Mouse (Mus musculus): Measurements from ENCODE around the gene Usf3.

DNA sequence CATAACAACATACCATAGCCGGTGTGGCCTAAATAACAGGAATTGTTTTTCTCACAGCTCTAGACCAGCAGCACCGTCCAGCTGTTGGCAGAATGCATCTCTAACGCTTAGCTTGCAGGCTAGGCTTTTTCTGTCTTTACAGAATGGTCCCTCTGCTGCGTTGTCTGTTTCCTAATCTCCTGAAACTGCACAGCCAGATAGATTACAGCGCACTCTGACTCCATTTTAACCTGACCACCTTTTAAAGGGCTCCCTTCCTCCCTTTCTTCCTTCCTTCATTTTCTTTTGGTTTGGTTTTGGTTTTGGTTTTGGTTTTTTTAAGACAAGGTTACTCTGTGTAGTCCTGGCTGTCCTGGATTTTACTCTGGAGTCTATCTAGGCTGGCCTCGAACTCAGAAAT is 17.0 kb downstream of the Usf3 start:
- TF ChIP-seq POLR2A (IDR thresholded peaks at IDR 0.05; ENCODE audit: borderline replicate concordance, extremely low read depth, low read depth, low read length) (no peak), CTCF (IDR thresholded peaks at IDR 0.05; ENCODE audit: insufficient read depth, low read length) (no peak)

Measured in lung, adult 2 months (tissue).